Mouse (Mus musculus): ENCODE data around the gene Zfp706.
A peak's percentile ranks its signal among the peaks of the same experiment; 100 is the strongest.

The Zfp706 gene

DNA sequence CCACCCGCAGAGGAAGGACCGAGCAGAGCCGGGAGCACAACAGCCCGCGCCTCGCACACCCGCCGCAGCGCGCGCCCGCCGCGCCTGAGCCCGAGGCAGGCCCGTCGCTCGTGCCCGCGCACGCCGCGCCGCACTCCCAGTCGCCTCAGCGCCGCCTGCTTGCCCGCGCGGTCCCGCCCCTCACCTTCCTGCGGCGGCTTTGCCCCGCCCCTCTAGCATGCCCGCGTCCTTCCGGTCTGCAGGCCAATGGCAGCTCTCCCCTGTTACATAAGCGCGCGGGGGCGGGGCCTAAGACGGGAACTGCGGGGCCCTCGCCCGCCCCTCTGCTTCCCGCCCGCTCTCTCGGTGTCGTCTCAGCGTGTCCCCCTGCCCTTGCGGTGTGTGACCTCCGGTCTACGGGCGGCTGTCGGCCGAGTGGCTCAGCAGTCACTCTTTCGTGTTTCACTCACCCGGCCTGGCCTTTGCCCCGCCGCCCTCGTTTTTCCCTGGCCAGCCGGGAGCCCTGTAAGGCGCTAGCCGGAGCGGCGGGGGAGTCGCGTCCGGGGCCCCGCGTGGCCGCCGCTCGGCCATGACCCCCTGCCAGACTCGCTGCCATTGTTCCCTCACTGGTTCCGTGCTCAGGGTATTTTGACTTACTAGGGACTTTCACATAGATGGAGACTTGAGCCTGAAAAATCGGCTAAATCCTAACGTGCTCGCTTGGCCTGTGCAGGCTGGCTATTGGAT is at the start of gene Zfp706:
TSS of gene Zfp706 (minus strand) at position 541 of the 726 bp plus-strand sequence.
- DNase-seq: peak; percentile 99

DNA sequence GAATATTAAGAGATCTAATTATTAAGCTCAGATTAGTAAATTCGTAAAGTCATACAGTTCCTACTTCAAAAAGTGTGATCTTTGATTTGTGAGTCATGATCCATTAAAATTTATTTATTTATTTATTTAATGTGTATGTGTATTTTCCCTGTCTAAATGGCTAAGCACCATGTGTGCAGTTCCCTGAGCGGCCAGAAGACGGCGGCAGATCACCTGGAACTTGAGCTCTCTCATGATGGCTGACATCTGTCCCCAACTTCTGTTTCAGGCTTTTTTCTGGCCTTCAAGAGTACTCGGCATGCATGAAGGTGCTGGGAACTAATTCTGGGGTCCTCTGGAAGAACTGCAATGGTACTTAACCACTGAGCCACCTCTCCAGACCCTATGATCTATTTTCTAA is 47.0 kb upstream of the Zfp706 start:
- no peak for DNase-seq

DNA sequence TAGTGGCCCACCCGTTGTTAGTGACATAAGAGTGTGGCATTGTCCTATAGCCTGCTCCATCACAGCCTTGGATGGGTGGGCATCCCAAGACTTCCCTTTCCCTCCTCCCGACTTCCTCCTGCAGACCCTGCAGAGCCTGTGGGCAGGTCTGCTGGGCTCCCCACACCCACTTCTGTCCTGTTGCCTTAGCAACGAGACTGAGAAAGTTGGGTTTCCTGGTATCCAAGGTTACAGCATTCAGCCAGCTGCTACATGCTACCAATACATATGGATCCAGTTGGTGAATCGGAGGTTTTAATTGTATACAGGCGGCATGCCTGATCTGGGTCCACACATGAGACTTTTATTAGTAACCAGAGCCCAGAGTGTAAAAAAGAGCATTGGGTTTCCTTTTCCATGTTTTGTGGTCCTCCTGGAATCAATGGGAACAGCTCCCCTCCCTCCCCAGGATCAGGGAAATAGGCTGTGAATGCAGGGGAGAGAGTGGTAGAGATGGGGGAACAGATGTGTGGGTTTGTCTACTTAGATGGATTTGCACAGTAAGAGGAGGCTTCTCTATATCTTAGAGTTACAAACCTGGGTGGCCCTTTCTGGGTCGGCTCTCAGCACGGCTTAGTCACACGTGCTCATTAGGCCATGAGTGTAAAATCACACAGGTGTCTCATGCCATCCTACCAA is 45.7 kb upstream of the Zfp706 start:
- no peak for DNase-seq

- DNase-seq: no peak
Measured at GRCm38 (mm10) chr15:37047403-37047802, 39.8 kb upstream of the Zfp706 start.

DNA sequence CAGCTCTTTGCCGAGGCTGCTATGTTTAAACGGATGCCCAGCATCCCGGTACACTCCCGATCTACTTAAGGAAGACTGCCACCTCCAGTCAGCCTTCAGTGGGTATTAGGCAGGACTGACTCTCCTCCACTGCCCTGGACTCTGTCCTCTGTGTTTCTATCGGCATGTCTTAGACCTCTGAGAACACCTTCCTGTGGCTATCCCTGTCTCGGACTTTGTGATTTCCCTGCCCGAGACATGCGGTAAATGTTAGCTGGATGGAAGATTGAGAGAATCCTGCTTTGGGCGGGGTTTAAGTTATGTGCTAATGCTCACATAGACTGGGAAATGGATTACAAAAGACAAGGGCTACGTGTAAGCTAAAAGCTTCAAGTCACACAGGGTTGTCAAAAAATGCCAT is 39.0 kb upstream of the Zfp706 start:
- peak; percentile 54 for DNase-seq

GRCm38 (mm10) chr15:37046131-37046530 is 38.6 kb upstream of the Zfp706 start:
- DNase-seq: peak; percentile 70

DNA sequence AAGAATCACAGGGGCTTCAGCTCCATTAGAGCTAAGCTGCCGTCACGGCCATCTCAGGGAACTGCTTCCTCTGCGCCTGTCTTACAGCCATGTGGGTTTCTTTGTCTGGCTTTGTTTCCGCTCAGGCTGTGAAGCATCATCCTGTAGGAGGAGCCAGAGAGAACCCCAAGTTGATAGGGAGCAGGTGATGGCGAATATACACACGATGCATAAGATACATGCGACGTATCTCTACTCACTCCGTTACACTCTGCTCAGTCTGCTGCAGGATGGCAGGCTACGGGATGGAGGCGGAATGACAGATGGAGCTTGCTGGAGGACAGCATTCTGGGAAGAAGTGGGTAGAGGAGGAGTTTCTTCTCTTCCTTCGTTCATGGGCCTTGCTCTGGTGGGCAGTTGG is 37.9 kb upstream of the Zfp706 start:
- peak; percentile 6 for DNase-seq

DNA sequence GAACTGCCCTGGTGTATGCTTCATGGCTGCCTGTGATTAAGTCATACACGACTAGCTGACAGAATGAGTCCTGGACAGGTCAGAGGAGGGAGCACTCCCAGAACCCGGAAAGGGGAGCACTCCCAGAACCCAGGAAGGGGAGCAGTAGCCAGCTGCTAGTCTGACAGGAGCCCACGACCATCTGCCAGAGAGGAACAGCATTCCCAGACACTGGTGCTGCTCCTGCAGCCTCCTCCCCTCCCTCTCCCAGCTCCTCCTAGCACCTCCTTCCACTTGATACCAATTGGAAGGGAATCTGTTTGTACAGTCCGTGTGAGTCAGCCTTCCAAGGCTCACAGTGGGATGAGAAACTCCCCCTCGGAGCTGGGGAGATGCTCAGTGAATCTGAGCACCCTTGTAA is 35.0 kb upstream of the Zfp706 start:
- no peak for DNase-seq

DNA sequence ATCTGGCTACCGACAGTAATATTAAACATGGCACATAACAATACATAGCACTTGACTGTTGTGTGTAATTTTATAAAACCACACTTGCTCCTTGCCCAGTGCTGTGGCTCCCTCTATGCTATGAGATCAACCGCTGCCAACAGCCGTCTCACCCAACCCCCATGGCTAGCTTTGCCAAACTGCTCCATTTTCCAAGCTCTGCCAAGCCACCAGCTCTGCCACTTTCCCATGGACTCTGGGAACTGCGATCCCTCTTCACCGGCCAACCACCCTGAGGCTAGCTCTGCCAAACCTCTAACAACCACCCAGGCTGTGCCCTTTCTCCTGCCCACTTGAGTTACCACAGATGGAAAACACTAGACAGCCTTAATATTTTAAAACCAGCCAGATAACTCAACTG is 33.6 kb upstream of the Zfp706 start:
- peak; percentile 79 for DNase-seq

DNA sequence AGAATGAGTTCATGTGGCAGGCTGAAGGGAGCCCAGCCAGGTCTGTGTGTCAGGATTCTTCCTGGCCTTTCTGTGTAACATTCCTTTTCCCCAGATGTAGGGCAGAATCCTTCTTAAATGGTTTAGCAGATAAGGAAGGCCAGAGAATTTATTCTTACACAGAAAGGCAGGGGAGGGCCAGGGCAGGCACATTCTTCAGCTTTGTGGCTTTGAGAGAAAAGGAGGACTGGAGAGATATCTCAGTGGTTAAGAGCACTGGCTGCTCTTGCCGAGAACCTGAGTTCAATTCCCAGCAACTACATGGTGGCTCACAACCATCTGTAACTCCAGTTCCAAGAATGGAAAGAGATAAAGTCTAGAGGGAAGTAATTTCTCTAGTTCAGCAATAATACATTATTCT is 31.1 kb upstream of the Zfp706 start:
- DNase-seq: no peak

GRCm38 (mm10) chr15:37037704-37038103 is 30.1 kb upstream of the Zfp706 start:
- no peak for DNase-seq

GRCm38 (mm10) chr15:37036481-37037156 is 29.0 kb upstream of the Zfp706 start:
- DNase-seq: peak; percentile 32

DNA sequence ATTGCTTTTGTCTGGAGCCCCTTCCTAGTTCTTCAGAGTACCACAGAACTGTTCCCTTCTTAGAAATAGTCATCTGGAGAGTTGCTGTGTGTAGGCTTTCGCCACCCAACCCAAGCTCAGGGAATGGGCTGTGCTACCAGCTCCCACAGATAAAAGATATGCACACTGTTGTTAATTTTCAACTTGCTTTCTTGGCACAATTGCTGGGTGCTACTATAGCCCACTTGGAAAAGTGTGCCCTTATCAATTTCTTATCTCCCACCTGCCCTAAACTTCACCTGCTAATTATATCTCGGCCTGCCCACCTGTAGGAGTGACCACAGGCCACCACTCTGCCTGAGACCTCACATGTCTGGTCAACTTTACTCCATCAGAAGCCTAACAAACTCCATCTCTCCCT is 26.6 kb upstream of the Zfp706 start:
- DNase-seq: no peak

GRCm38 (mm10) chr15:37033431-37033830 is 25.9 kb upstream of the Zfp706 start:
- no peak for DNase-seq

DNA sequence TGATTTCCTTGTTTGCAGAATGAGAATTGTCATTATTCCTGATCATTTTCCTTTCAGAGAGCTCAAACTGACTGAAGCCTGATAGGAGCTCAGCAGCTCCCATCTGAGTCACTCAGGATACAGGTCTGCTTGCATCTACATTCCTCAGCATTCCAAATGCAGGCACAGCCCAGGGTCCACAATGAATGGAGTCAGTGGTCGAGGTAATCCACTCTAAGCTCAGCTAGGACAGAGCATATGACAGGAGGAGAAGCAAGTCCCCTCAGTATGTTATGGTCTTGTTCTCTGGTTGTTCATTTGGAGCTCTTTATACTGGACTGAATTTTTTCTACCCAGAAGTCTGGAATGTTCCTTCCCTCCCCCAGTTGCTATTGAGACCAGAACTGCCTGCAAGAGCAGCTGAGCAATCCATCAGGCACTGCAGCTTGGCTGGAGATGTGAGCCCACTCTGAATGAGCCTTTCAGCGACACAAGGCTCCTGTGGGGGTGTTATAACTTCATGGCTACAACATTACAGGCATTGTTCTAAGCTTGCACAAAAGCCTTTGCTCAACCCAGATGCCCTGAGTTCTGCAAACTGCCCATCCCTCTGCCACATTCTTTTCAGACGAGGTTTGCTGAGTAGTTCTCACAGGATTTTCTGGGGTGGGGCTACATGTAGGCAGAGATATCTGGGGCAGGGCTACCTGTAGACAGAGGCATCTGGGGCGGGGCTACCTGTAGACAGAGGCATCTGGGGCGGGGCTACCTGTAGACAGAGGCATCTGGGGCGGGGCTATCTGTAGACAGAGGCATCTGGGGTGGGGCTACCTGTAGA is 24.0 kb upstream of the Zfp706 start:
- DNase-seq: no peak

DNA sequence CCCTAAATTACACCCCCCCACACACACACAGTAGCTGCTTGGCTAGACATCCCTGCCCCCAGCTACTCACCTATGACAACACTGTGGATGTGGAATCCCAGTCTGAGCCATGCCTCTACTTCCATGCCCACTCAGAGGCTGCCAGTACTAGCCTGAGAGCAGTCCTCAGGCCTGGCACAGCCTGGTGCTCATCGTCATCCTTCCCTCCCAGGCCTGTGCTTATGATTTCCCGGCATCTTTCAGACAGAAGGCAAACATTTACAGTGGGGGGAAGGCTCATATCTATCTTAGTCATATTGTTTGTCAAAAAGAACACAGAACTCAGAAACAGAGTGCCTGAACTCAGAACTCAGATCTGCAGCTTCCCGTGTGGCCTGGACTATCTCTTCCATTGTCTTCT is 23.4 kb upstream of the Zfp706 start:
- DNase-seq: no peak

- no peak for DNase-seq
Measured at GRCm38 (mm10) chr15:37027956-37028355, 20.4 kb upstream of the Zfp706 start.

- DNase-seq: no peak
Measured at GRCm38 (mm10) chr15:37026458-37026857, 18.9 kb upstream of the Zfp706 start.

DNA sequence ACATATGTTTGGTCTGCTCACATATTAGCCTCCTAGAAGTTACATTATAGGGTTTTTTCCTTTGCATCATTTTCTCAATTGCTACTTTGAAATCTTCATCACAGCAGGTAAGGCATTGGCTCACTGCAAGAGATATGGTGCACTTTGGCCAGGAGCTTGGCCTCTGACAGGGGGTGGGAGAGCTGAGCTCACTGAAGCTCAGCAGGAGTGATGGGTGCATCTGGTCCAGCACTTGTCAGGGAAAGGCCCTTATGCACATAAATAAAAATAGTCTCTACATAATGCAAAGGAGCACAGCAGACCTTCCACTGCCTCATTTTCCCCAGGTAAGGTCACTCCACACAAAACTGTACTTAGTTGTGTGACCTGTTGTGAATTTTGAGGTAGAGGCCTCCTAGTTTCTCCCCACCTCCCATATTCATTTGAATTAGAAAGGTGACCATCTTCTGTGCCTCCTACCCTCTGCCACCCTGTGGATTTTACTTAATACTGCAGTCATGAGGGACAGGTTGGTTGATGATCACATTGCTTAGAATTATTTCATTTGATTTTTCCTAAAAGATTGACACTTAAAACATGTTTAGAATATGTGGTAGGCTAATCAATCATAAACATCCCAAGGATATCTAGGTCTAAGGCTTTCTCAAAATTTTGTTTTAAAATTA is 13.1 kb upstream of the Zfp706 start:
- no peak for DNase-seq

GRCm38 (mm10) chr15:37019434-37019833 is 11.9 kb upstream of the Zfp706 start:
- no peak for DNase-seq

- DNase-seq: no peak
Measured at GRCm38 (mm10) chr15:37011897-37012296, 4.3 kb upstream of the Zfp706 start.

GRCm38 (mm10) chr15:37011316-37011715 is 3.7 kb upstream of the Zfp706 start:
- DNase-seq: no peak

DNA sequence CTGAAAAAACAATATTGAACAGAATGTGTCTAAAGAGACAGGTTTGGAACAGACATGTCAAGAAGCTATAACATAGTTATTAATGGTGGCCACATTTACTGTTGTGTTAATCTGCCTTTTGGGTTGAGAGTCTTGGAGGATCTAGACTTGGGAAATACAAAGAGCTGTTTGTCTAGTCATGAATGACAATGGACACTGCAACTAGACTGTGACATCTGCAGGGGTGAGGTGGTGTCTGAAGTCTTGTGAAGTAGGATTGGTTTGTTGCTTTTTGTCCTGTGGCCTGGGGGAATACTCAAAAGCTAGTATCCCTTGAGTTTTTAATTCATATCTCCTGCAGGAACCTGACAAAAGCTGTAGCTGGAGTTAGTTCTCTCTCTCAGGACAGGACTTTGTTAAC is 973 bp upstream of the Zfp706 start:
- no peak for DNase-seq
